Mouse (Mus musculus): ENCODE results near the gene AW551984.

- TF ChIP-seq POLR2A (IDR thresholded peaks at IDR 0.05; ENCODE audit: low read depth, low read length), result no peak
- no peak for TF ChIP-seq CTCF (conservative IDR thresholded peaks at IDR 0.05; ENCODE audit: insufficient read depth, insufficient read length, low read depth, low read length)
Observed at GRCm38 (mm10) chr9:39602536-39603332, 1.5 kb downstream of the AW551984 start.

All from kidney, adult 2 months (tissue).